Mouse (Mus musculus) bone marrow, adult 2 months (tissue): ENCODE measurements at regions not wholly inside any gene's neighbourhood (a gene's known extent, or its start where the extent isn't known, plus 50 kb on each side); places are given as distances from the start of the nearest gene placed in this dataset.

ENCODE experiments used
- CTCF ChIP-seq: fragments of 200-500 bp; IDR thresholded peaks from 2 replicates; pipeline ENCODE4 v1.5.1; 2011; ENCODE audit warnings: low read length, control low read depth; ENCODE audit not compliant: control insufficient read depth, insufficient read depth
- POLR2A ChIP-seq: fragments of 200-500 bp; IDR thresholded peaks from 2 replicates; pipeline ENCODE4 v1.6.1; 2011; ENCODE audit warnings: low read depth, mild to moderate bottlenecking, control low read depth, low read length, borderline replicate concordance; ENCODE audit not compliant: control insufficient read depth

DNA sequence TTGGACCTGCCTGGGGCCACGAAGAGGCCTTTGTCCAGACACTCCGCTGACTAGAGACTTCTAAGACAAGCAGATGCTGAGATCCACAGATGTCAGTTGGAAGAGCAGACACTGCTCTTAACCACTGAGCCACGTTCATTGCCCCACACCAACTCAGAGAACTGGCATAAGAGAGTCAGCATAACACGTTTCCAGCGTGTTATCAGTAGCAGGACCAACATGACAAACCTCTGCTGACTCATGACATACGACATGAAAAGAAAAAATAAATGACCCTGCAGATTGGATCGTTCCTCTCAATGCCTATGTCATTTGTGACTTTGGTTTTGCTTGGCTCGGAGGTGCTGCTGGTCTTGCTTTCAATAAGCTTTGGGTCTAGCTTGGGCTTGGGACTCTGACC, 78.3 kb downstream of the Smim20 start:
- TF ChIP-seq CTCF (no peak), POLR2A (no peak)
